Mouse (Mus musculus): ENCODE data around the gene Josd1. TPM values are rescaled to one million over a fixed set of nuclear protein-coding genes. Genes with fewer than 3 reads are reported as not detected.
A peak's percentile ranks its signal among the peaks of the same experiment; 100 is the strongest.

Gene Josd1
- 20.6 and 21.8 TPM in 2 replicates for polyA plus RNA-seq (2015; fragmentation: Nextera tagmentation; extraction: Ambion mirVana)

- peaks cover 68% of the 10 kb centered on the region for H3K4me1 ChIP-seq
- H3K27ac ChIP-seq (replicated peaks), result peak within 1 kb of the TSS; percentile 94
- under 1% methylated on average over 72 of the region's 72 CpGs for WGBS
- no peaks in the 10 kb centered on the region for H3K9me3 ChIP-seq (replicated peaks)
- peak; percentile 62 for ATAC-seq (ENCODE audit: low FRiP score)
- peak within 1 kb of the TSS; percentile 78 for H3K9ac ChIP-seq (replicated peaks)
- no peaks in the 10 kb centered on the region for H3K27me3 ChIP-seq (replicated peaks)
- no peaks in the 10 kb centered on the region for H3K36me3 ChIP-seq
- H3K4me3 ChIP-seq (replicated peaks), result peak within 1 kb of the TSS; percentile 75
- H3K4me2 ChIP-seq, result peak within 1 kb of the TSS; percentile 82
These were observed at the start of gene Josd1 for GRCm38 (mm10) chr15:79687646-79688267. Gene Josd1 (minus strand): TSS chr15:79687919.

GRCm38 (mm10) chr15:79734311-79734710 is 46.6 kb upstream of the Josd1 start:
- H3K27me3 ChIP-seq (replicated peaks), result no peaks in the 10 kb centered on the region
- no peak overlapping the region for H3K27ac ChIP-seq (replicated peaks)
- no peak overlapping the region for H3K9ac ChIP-seq (replicated peaks)
- ATAC-seq (ENCODE audit: low FRiP score), result no peak
- peaks cover 2% of the 10 kb centered on the region; the same call in 1 of the 2 replicates for H3K4me1 ChIP-seq
- H3K4me2 ChIP-seq, result no peak overlapping the region
- 84% methylated on average over 8 of the region's 8 CpGs for WGBS
- H3K4me3 ChIP-seq (replicated peaks), result no peak overlapping the region
- H3K9me3 ChIP-seq (replicated peaks), result no peaks in the 10 kb centered on the region
- peaks cover 84% of the 10 kb centered on the region for H3K36me3 ChIP-seq

- 72% methylated on average over 4 of the region's 4 CpGs for WGBS
- Histone ChIP-seq H3K9me3 (replicated peaks) (no peaks in the 10 kb centered on the region), H3K9ac (replicated peaks) (no peak overlapping the region), H3K4me2 (no peak overlapping the region), H3K27ac (replicated peaks) (no peak overlapping the region), H3K36me3 (peaks cover 84% of the 10 kb centered on the region), H3K4me3 (replicated peaks) (no peak overlapping the region), H3K4me1 (no peaks in the 10 kb centered on the region), H3K27me3 (replicated peaks) (no peaks in the 10 kb centered on the region)
- no peak for ATAC-seq (ENCODE audit: low FRiP score)
These were observed 45.9 kb upstream of the Josd1 start for GRCm38 (mm10) chr15:79733640-79734039.

GRCm38 (mm10) chr15:79733192-79733591 is 45.5 kb upstream of the Josd1 start:
- H3K9ac ChIP-seq (replicated peaks), result no peak overlapping the region
- 95% methylated on average over 8 of the region's 8 CpGs for WGBS
- H3K36me3 ChIP-seq, result peaks cover 84% of the 10 kb centered on the region
- ATAC-seq (ENCODE audit: low FRiP score), result no peak
- H3K4me3 ChIP-seq (replicated peaks), result no peak overlapping the region
- no peaks in the 10 kb centered on the region for H3K27me3 ChIP-seq (replicated peaks)
- H3K4me1 ChIP-seq, result no peaks in the 10 kb centered on the region
- no peak overlapping the region for H3K4me2 ChIP-seq
- H3K9me3 ChIP-seq (replicated peaks), result no peaks in the 10 kb centered on the region
- H3K27ac ChIP-seq (replicated peaks), result no peak overlapping the region

- Histone ChIP-seq H3K27ac (replicated peaks) (no peak overlapping the region), H3K9me3 (replicated peaks) (no peaks in the 10 kb centered on the region), H3K4me1 (no peaks in the 10 kb centered on the region), H3K27me3 (replicated peaks) (no peaks in the 10 kb centered on the region), H3K4me3 (replicated peaks) (no peak overlapping the region), H3K9ac (replicated peaks) (no peak overlapping the region), H3K4me2 (no peak overlapping the region), H3K36me3 (peaks cover 86% of the 10 kb centered on the region)
- 79% methylated on average over 7 of the region's 7 CpGs for WGBS
- ATAC-seq (ENCODE audit: low FRiP score), result no peak
These were observed 43.8 kb upstream of the Josd1 start for GRCm38 (mm10) chr15:79731554-79731953.

- H3K4me3 ChIP-seq (replicated peaks), result no peak overlapping the region
- 85% methylated on average over 10 of the region's 10 CpGs for WGBS
- no peak for ATAC-seq (ENCODE audit: low FRiP score)
- peaks cover 85% of the 10 kb centered on the region for H3K36me3 ChIP-seq
- H3K4me2 ChIP-seq, result no peak overlapping the region
- no peak overlapping the region for H3K27ac ChIP-seq (replicated peaks)
- H3K27me3 ChIP-seq (replicated peaks), result no peaks in the 10 kb centered on the region
- no peak overlapping the region for H3K9ac ChIP-seq (replicated peaks)
- H3K4me1 ChIP-seq, result no peaks in the 10 kb centered on the region
- H3K9me3 ChIP-seq (replicated peaks), result no peaks in the 10 kb centered on the region
These were observed 41.1 kb upstream of the Josd1 start for GRCm38 (mm10) chr15:79728731-79729388.

GRCm38 (mm10) chr15:79728311-79728710 is 40.6 kb upstream of the Josd1 start:
- 58% methylated on average over 5 of the region's 5 CpGs for WGBS
- no peak overlapping the region for H3K27ac ChIP-seq (replicated peaks)
- no peak overlapping the region for H3K4me2 ChIP-seq
- no peaks in the 10 kb centered on the region for H3K4me1 ChIP-seq
- ATAC-seq (ENCODE audit: low FRiP score), result no peak
- H3K4me3 ChIP-seq (replicated peaks), result no peak overlapping the region
- H3K27me3 ChIP-seq (replicated peaks), result no peaks in the 10 kb centered on the region
- no peaks in the 10 kb centered on the region for H3K9me3 ChIP-seq (replicated peaks)
- H3K9ac ChIP-seq (replicated peaks), result no peak overlapping the region
- H3K36me3 ChIP-seq, result peaks cover 79% of the 10 kb centered on the region

- no peak overlapping the region for H3K4me3 ChIP-seq (replicated peaks)
- no peaks in the 10 kb centered on the region for H3K4me1 ChIP-seq
- no peak overlapping the region for H3K9ac ChIP-seq (replicated peaks)
- no peaks in the 10 kb centered on the region for H3K27me3 ChIP-seq (replicated peaks)
- WGBS, result 91% methylated on average over 6 of the region's 6 CpGs
- ATAC-seq (ENCODE audit: low FRiP score), result no peak
- H3K4me2 ChIP-seq, result no peak overlapping the region
- H3K36me3 ChIP-seq, result peaks cover 75% of the 10 kb centered on the region
- no peak overlapping the region for H3K27ac ChIP-seq (replicated peaks)
- H3K9me3 ChIP-seq (replicated peaks), result no peaks in the 10 kb centered on the region
These were observed 40.1 kb upstream of the Josd1 start for GRCm38 (mm10) chr15:79727840-79728239.

- WGBS, result 91% methylated on average over 11 of the region's 11 CpGs
- no peak for ATAC-seq (ENCODE audit: low FRiP score)
- no peak overlapping the region; the same call in 1 of the 2 replicates for H3K27ac ChIP-seq (replicated peaks)
These were observed 37.6 kb upstream of the Josd1 start for GRCm38 (mm10) chr15:79725190-79725789.

GRCm38 (mm10) chr15:79723439-79723838 is 35.7 kb upstream of the Josd1 start:
- Histone ChIP-seq H3K4me2 (no peak overlapping the region), H3K4me1 (no peaks in the 10 kb centered on the region), H3K36me3 (peaks cover 67% of the 10 kb centered on the region), H3K9me3 (replicated peaks) (no peaks in the 10 kb centered on the region), H3K9ac (replicated peaks) (no peak overlapping the region), H3K4me3 (replicated peaks) (no peak overlapping the region), H3K27me3 (replicated peaks) (no peaks in the 10 kb centered on the region), H3K27ac (replicated peaks) (peak overlapping the region; percentile 23; the same call in 1 of the 2 replicates)
- no peak for ATAC-seq (ENCODE audit: low FRiP score)
- WGBS, result 35% methylated on average over 1 of the region's 1 CpGs

More at GRCm38 (mm10) chr15:79725190-79725789, 37.6 kb upstream of the Josd1 start:
- peaks cover 65% of the 10 kb centered on the region for H3K36me3 ChIP-seq
- H3K4me2 ChIP-seq, result no peak overlapping the region
- H3K4me1 ChIP-seq, result no peaks in the 10 kb centered on the region
- H3K9me3 ChIP-seq (replicated peaks), result no peaks in the 10 kb centered on the region
- no peak overlapping the region for H3K4me3 ChIP-seq (replicated peaks)
- H3K9ac ChIP-seq (replicated peaks), result no peak overlapping the region
- H3K27me3 ChIP-seq (replicated peaks), result no peaks in the 10 kb centered on the region

- ATAC-seq (ENCODE audit: low FRiP score), result no peak
- H3K36me3 ChIP-seq, result peaks cover 67% of the 10 kb centered on the region
These were observed 33.1 kb upstream of the Josd1 start for GRCm38 (mm10) chr15:79720796-79721195.

GRCm38 (mm10) chr15:79720267-79720666 is 32.5 kb upstream of the Josd1 start:
- H3K27me3 ChIP-seq (replicated peaks), result no peaks in the 10 kb centered on the region
- ATAC-seq (ENCODE audit: low FRiP score), result no peak
- H3K36me3 ChIP-seq, result peaks cover 66% of the 10 kb centered on the region
- WGBS, result 96% methylated on average over 8 of the region's 8 CpGs
- no peak overlapping the region for H3K27ac ChIP-seq (replicated peaks)
- no peaks in the 10 kb centered on the region for H3K4me1 ChIP-seq
- no peaks in the 10 kb centered on the region for H3K9me3 ChIP-seq (replicated peaks)
- H3K4me3 ChIP-seq (replicated peaks), result no peak overlapping the region
- no peak overlapping the region for H3K4me2 ChIP-seq
- no peak overlapping the region for H3K9ac ChIP-seq (replicated peaks)

More at GRCm38 (mm10) chr15:79720796-79721195, 33.1 kb upstream of the Josd1 start:
- H3K4me3 ChIP-seq (replicated peaks), result no peak overlapping the region
- no peak overlapping the region for H3K9ac ChIP-seq (replicated peaks)
- H3K4me2 ChIP-seq, result no peak overlapping the region
- no peaks in the 10 kb centered on the region for H3K27me3 ChIP-seq (replicated peaks)
- no peaks in the 10 kb centered on the region for H3K4me1 ChIP-seq
- H3K27ac ChIP-seq (replicated peaks), result no peak overlapping the region
- 93% methylated on average over 4 of the region's 4 CpGs for WGBS
- no peaks in the 10 kb centered on the region for H3K9me3 ChIP-seq (replicated peaks)

Measured in neural tube, embryonic 15.5 days (tissue).